Mouse (Mus musculus): ENCODE measurements around the gene Lime1. TPM values are rescaled to one million over a fixed set of nuclear protein-coding genes. Genes with fewer than 3 reads are reported as not detected.

Lime1 gene
- polyA plus RNA-seq, 1 experiment from 2014 or later = 11.9 TPM

- H3K9me3 ChIP-seq = no peaks in the 10 kb centered on the region
- H3K4me3 ChIP-seq = no peak overlapping the region
- peaks cover 3% of the 10 kb centered on the region; the same call in 1 of the 2 replicates for H3K4me1 ChIP-seq
- WGBS = 66% methylated on average over 2 of the region's 2 CpGs
- no peaks in the 10 kb centered on the region for H3K27me3 ChIP-seq (replicated peaks)
- H3K36me3 ChIP-seq = peaks cover 42% of the 10 kb centered on the region
- no peak for ATAC-seq (ENCODE audit: extremely low read depth, insufficient number of reproducible peaks, low FRiP score, low TSS enrichment)
- H3K27ac ChIP-seq (replicated peaks) = no peak overlapping the region
- H3K9ac ChIP-seq = no peak overlapping the region
- no peak overlapping the region for H3K4me2 ChIP-seq
These were observed 2.6 kb upstream of the Lime1 start for GRCm38 (mm10) chr2:181377230-181377629.

GRCm38 (mm10) chr2:181378701-181379100, 1.2 kb upstream of the Lime1 start:
- Histone ChIP-seq H3K4me2 (no peak overlapping the region), H3K27ac (replicated peaks) (no peak overlapping the region), H3K4me1 (peaks cover 3% of the 10 kb centered on the region; the same call in 1 of the 2 replicates), H3K9me3 (no peaks in the 10 kb centered on the region), H3K9ac (no peak overlapping the region), H3K27me3 (replicated peaks) (no peaks in the 10 kb centered on the region), H3K4me3 (no peak overlapping the region), H3K36me3 (peaks cover 57% of the 10 kb centered on the region)
- ATAC-seq (ENCODE audit: extremely low read depth, insufficient number of reproducible peaks, low FRiP score, low TSS enrichment) = no peak
- WGBS = 91% methylated on average over 5 of the region's 5 CpGs

- 76% methylated on average over 5 of the region's 5 CpGs for WGBS
- no peaks in the 10 kb centered on the region for H3K27me3 ChIP-seq (replicated peaks)
- no peaks in the 10 kb centered on the region for H3K9me3 ChIP-seq
- no peak overlapping the region for H3K4me3 ChIP-seq
- no peak overlapping the region for H3K4me2 ChIP-seq
- H3K4me1 ChIP-seq = peaks cover 7% of the 10 kb centered on the region; the same call in 1 of the 2 replicates
- no peak overlapping the region for H3K27ac ChIP-seq (replicated peaks)
- H3K36me3 ChIP-seq = peaks cover 72% of the 10 kb centered on the region
- no peak for ATAC-seq (ENCODE audit: extremely low read depth, insufficient number of reproducible peaks, low FRiP score, low TSS enrichment)
- no peak overlapping the region for H3K9ac ChIP-seq
These were observed 373 bp downstream of the Lime1 start for GRCm38 (mm10) chr2:181380251-181380650.

- Histone ChIP-seq H3K4me1 (peaks cover 12% of the 10 kb centered on the region), H3K27ac (replicated peaks) (no peak overlapping the region), H3K4me2 (no peak overlapping the region), H3K36me3 (peaks cover 80% of the 10 kb centered on the region), H3K9me3 (no peaks in the 10 kb centered on the region), H3K9ac (no peak overlapping the region), H3K4me3 (no peak overlapping the region), H3K27me3 (replicated peaks) (no peaks in the 10 kb centered on the region)
- no peak for ATAC-seq (ENCODE audit: extremely low read depth, insufficient number of reproducible peaks, low FRiP score, low TSS enrichment)
- WGBS = 90% methylated on average over 5 of the region's 5 CpGs
These were observed 1.2 kb downstream of the Lime1 start for GRCm38 (mm10) chr2:181381107-181381506.

GRCm38 (mm10) chr2:181381631-181382306, 1.9 kb downstream of the Lime1 start:
- ATAC-seq (ENCODE audit: extremely low read depth, insufficient number of reproducible peaks, low FRiP score, low TSS enrichment) = no peak; the same call in 1 of the 2 replicates

GRCm38 (mm10) chr2:181384463-181384862, 4.6 kb downstream of the Lime1 start:
- whole genome bisulfite sequencing = 75% methylated on average over 7 of the region's 7 CpGs
- H3K4me1 ChIP-seq = peaks cover 9% of the 10 kb centered on the region; the same call in 1 of the 2 replicates
- peaks cover 87% of the 10 kb centered on the region for H3K36me3 ChIP-seq
- no peak overlapping the region for H3K4me2 ChIP-seq
- ATAC-seq (ENCODE audit: extremely low read depth, insufficient number of reproducible peaks, low FRiP score, low TSS enrichment) = no peak
- 0 out of 2 replicates have a peak overlapping the region, but pooled peaks have one; percentile 17 for H3K27ac ChIP-seq (replicated peaks)
- no peaks in the 10 kb centered on the region for H3K27me3 ChIP-seq (replicated peaks)
- H3K9ac ChIP-seq = no peak overlapping the region
- H3K9me3 ChIP-seq = no peaks in the 10 kb centered on the region
- no peak overlapping the region for H3K4me3 ChIP-seq

More at GRCm38 (mm10) chr2:181381631-181382306, 1.9 kb downstream of the Lime1 start:
- Histone ChIP-seq H3K27ac (replicated peaks) (no peak overlapping the region), H3K36me3 (peaks cover 87% of the 10 kb centered on the region), H3K4me2 (no peak overlapping the region), H3K9ac (no peak overlapping the region), H3K27me3 (replicated peaks) (no peaks in the 10 kb centered on the region), H3K4me1 (peaks cover 12% of the 10 kb centered on the region), H3K4me3 (no peak overlapping the region), H3K9me3 (no peaks in the 10 kb centered on the region)
- 84% methylated on average over 6 of the region's 6 CpGs for WGBS

GRCm38 (mm10) chr2:181384919-181385391, 5.1 kb downstream of the Lime1 start:
- H3K4me1 ChIP-seq = peaks cover 9% of the 10 kb centered on the region; the same call in 1 of the 2 replicates
- no peaks in the 10 kb centered on the region for H3K27me3 ChIP-seq (replicated peaks)
- no peak overlapping the region for H3K4me2 ChIP-seq
- H3K9ac ChIP-seq = no peak overlapping the region
- H3K4me3 ChIP-seq = no peak overlapping the region
- 76% methylated on average over 4 of the region's 4 CpGs for WGBS
- H3K36me3 ChIP-seq = peaks cover 85% of the 10 kb centered on the region
- H3K9me3 ChIP-seq = no peaks in the 10 kb centered on the region
- 0 out of 2 replicates have a peak overlapping the region, but pooled peaks have one; percentile 17 for H3K27ac ChIP-seq (replicated peaks)
- ATAC-seq (ENCODE audit: extremely low read depth, insufficient number of reproducible peaks, low FRiP score, low TSS enrichment) = no peak

- Histone ChIP-seq H3K4me2 (no peak overlapping the region), H3K36me3 (peaks cover 85% of the 10 kb centered on the region), H3K4me1 (peaks cover 9% of the 10 kb centered on the region; the same call in 1 of the 2 replicates), H3K9ac (no peak overlapping the region), H3K4me3 (no peak overlapping the region), H3K27ac (replicated peaks) (no peak overlapping the region), H3K9me3 (no peaks in the 10 kb centered on the region), H3K27me3 (replicated peaks) (no peaks in the 10 kb centered on the region)
- 73% methylated on average over 3 of the region's 3 CpGs for WGBS
- ATAC-seq (ENCODE audit: extremely low read depth, insufficient number of reproducible peaks, low FRiP score, low TSS enrichment) = no peak
These were observed 6.0 kb downstream of the Lime1 start for GRCm38 (mm10) chr2:181385885-181386284.

- Histone ChIP-seq H3K4me2 (no peak overlapping the region), H3K4me3 (no peak overlapping the region), H3K36me3 (peaks cover 85% of the 10 kb centered on the region), H3K9me3 (no peaks in the 10 kb centered on the region), H3K27me3 (replicated peaks) (no peaks in the 10 kb centered on the region), H3K4me1 (peaks cover 9% of the 10 kb centered on the region; the same call in 1 of the 2 replicates), H3K9ac (no peak overlapping the region), H3K27ac (replicated peaks) (no peak overlapping the region)
- no peak for ATAC-seq (ENCODE audit: extremely low read depth, insufficient number of reproducible peaks, low FRiP score, low TSS enrichment)
- WGBS = 77% methylated on average over 3 of the region's 4 CpGs
These were observed 6.9 kb downstream of the Lime1 start for GRCm38 (mm10) chr2:181386663-181387210.

GRCm38 (mm10) chr2:181390136-181390870, 10.4 kb downstream of the Lime1 start:
- no peak overlapping the region for H3K4me3 ChIP-seq
- 75% methylated on average over 4 of the region's 4 CpGs for WGBS
- H3K4me1 ChIP-seq = peaks cover 5% of the 10 kb centered on the region; the same call in 1 of the 2 replicates
- H3K27ac ChIP-seq (replicated peaks) = no peak overlapping the region
- no peak overlapping the region for H3K4me2 ChIP-seq
- H3K27me3 ChIP-seq (replicated peaks) = no peaks in the 10 kb centered on the region
- H3K9ac ChIP-seq = no peak overlapping the region
- no peaks in the 10 kb centered on the region for H3K9me3 ChIP-seq
- H3K36me3 ChIP-seq = peaks cover 70% of the 10 kb centered on the region
- no peak for ATAC-seq (ENCODE audit: extremely low read depth, insufficient number of reproducible peaks, low FRiP score, low TSS enrichment)

- WGBS = 89% methylated on average over 15 of the region's 15 CpGs
- ATAC-seq (ENCODE audit: extremely low read depth, insufficient number of reproducible peaks, low FRiP score, low TSS enrichment) = no peak
- Histone ChIP-seq H3K4me2 (no peak overlapping the region), H3K4me3 (no peak overlapping the region), H3K27me3 (replicated peaks) (no peaks in the 10 kb centered on the region), H3K27ac (replicated peaks) (no peak overlapping the region), H3K9me3 (no peaks in the 10 kb centered on the region), H3K36me3 (peaks cover 69% of the 10 kb centered on the region), H3K9ac (no peak overlapping the region), H3K4me1 (0 out of 2 replicates have a peak, but pooled peaks cover 2% of the 10 kb centered on the region)
These were observed 11.1 kb downstream of the Lime1 start for GRCm38 (mm10) chr2:181391022-181391421.
